Mouse (Mus musculus): Measurements from ENCODE around the gene Med27.

The Med27 gene

DNA sequence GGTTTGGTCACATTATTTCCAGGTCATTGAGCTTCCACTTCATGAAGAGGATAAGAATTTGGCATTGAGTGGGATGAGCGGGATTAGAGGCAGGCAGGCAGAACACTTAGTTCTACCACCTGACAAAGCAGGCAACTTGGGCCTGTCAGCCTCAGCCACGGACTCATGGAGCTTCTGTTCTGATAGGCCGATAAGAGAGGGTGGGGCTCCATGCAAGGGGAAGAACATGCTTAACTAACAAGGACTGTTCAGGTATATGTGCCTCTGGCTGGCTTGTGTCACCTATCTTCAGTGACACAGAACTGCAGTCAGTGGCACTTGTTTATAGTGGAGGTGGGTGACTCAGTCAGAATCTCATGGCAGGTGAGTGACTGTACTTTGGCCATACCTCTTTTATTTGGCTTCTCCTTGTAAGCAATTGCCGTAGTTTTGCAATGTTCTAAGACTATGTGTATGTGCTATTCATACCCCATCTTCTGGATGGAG lies 126.4 kb downstream of the Med27 start:
- no peak for DNase-seq (ENCODE audit: low spot score)

DNA sequence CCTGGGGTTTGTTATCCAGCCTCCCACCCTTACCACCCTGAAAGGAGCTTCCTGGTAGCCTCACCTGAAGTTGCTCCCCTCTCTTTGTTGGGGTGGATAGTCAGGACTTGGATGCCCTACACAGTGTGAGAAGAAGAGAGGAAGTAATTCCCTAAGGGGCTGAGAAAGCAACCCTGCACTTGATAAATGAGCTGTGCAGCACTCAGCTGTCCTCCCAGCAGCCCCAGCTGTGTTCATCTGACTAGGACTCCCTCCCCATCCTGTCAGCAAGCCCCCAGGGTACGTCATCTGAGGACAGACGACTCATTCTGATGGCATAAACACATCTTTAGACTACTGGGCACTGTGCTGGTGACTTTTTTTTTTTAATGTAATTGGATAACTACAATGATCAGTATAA lies 127.3 kb downstream of the Med27 start:
- no peak for DNase-seq (ENCODE audit: low spot score)

DNA sequence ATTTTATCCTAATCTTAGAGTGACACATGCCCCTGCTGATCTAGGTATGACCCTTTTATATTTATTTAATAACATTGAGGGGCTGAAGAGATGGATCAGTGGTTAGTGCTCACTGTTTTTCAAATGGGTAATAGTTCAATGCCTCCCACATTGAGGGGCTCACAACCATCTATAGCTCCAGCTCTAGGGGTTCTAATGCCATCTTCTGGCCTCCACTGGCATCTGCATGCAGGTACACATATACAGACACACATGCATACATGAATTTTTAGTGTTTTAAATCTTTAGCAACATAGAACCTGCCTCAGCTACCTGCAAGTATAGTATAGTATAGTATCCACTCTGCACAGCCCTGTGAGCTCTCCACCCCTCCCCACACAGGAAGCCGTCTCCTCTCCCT lies 130.1 kb downstream of the Med27 start:
- DNase-seq (ENCODE audit: low spot score): no peak

DNA sequence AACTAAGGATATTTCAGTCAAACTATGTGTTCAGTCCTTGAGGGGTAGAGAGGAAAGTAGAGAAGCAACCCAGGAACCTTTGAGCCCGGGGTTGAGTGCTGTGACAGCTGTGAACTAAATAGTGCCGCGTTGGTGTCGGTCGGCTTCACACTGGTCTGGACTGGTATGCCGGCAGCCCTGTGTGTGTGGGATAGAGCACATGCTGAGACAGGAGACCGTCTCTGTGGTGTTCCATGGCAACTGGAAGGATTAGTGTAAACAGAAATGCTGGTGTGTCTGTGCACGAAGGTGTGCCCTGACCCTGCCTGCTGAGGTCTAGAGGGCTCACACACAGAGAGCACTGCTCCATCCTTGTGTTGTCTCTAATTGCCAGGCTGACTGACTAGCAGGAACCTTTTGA lies 135.2 kb downstream of the Med27 start:
- no peak for DNase-seq (ENCODE audit: low spot score)

DNA sequence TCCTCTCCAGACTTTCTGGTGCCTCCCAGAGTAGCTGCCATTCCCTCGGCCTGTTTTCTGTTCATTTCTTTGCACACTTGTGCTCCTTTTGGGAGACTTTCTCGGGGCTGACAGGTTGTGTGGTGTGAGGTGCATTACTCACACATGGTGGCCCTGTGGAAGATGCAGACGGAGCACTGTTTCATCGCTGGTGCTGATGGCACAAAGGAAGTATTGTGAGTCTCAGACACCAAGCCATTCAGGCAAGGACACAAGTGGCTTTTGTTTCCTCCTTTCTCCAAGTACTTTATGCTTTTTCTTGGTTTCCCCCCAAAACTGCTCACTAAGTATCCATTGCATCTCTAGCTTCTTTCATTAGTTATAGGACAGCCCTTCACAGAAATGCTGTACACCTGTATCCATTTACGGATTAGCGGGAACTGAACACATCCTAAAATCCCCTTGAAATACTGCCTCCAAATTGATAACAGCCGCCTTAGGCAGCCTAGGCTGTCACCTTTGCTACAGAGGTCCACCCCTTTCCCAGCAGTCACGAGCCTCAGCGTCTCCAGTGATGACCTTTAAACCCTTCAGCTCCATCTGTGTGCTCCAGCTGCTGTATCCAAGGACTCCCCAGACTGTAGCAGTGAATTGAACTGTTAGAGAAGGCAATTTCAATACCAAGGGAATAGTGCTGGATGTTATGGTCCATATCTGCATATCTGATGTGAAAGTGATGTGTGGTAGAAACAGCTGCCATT lies 136.5 kb downstream of the Med27 start:
- DNase-seq (ENCODE audit: low spot score): no peak

DNA sequence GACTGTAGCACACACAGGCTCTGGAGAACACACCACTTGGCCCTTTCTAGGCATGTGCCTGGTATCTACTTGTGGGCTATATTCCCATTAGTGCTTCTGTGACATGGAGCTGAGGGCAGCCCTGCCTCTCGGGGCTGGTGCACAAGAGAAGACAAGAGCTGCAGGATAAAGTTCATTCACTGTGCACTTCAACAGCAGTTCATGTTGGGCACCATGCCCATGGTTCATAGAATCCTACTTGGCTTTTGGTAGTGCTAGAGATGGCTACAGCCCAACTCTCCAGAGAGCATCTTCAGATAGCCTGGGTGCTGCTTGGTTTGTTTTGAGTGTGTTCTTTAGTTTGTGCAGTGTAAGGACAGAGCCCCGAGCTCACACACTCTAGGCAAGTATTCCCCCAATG lies 138.9 kb downstream of the Med27 start:
- DNase-seq (ENCODE audit: low spot score): no peak

DNA sequence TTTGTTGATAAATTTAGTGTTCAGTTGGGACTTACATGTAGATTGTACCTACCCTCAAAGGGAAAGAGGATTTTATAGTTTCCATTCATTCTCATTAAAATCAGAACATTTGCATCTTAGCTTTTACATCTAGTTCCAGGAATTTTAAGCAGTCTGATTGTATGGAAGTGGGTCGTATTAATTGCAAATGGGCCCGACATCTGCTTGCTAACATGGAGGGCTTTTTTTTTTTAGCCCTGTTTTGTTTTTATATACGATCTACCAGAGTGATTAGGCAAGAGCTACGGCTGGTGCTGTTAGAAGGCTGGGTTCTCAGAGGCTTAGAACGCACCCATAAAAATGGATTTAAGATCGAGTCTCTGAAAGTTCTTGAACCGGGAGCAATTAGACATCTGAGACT lies 139.9 kb downstream of the Med27 start:
- no peak for DNase-seq (ENCODE audit: low spot score)

DNA sequence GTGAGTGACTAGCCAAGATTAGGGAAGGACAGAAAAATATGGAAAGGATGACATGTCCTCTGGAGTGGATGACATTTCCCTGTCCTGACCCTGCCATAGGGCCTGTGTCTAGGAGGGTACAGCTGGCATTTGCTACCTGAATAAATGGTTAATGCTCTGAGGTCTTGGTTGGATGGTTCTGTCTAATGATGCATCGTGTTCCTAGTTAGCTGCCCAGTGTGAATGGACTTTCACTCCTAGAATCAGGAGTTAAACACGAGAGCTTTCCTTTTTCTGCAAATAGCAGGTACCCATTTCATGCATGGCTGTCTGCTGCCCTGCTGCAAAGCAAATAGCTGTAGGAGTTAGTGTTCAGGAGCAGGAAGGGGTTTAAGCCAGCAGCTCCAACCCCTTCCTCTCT lies 141.0 kb downstream of the Med27 start:
- DNase-seq (ENCODE audit: low spot score): no peak

DNA sequence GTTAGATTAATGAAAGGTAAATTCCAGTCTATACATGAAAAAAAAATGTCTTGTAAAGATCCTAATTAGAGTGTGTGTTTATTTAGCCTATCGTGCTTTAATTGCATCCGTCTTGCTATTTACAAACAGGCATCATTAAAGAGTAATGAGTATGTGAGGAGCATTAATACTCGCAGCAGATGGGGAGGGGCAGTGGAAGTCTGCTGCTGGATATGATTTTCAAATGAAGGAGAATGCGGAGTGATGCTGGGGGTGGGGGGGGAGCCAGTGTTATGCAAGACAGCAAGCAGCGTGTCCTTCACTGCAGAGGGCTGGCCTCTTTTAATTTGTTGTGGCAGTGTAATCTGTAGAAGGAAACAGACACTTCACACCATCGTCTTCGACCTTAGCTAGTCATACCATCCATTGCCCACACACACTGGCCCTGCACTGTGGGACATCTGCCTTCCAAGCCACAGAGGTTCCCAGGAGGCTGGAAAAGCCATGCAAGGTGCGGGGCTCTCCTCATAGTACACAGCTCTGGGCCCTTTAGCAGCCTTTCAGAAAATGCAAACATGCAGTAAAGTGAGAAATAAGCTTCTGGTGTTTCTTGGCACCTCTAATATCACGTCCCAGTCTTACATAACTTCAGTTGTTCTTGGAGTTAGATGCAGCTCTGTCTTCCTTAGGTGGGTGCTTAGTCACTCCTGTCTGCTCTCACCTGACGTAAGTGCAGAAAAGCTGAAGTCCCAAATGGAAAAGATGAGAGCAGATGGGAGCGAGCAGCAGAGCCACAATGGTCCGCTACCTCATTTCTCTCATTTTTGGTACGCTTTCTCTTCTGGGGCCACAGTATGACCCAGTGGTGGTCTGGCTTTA lies 142.0 kb downstream of the Med27 start:
- no peak for DNase-seq (ENCODE audit: low spot score)

DNA sequence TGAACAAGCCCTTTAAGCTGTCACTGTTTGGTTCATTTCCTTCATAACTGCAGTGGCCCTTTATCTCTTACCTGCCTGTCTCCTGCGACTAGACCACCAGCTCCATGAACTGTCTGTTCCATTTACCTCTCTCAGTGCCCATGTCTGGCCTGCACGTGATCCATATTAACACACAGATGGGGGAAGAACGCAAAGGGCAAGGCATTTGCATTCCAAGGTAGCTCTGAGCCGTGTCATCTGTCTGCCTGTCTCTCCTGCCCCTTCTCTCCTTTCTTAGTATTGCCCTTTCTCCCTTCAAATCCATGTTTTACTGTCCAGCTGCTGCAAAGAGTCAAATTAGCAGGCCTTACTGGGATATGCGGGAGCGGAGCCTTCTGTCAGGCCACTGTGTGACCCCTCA lies 145.0 kb downstream of the Med27 start:
- no peak for DNase-seq (ENCODE audit: low spot score)

DNA sequence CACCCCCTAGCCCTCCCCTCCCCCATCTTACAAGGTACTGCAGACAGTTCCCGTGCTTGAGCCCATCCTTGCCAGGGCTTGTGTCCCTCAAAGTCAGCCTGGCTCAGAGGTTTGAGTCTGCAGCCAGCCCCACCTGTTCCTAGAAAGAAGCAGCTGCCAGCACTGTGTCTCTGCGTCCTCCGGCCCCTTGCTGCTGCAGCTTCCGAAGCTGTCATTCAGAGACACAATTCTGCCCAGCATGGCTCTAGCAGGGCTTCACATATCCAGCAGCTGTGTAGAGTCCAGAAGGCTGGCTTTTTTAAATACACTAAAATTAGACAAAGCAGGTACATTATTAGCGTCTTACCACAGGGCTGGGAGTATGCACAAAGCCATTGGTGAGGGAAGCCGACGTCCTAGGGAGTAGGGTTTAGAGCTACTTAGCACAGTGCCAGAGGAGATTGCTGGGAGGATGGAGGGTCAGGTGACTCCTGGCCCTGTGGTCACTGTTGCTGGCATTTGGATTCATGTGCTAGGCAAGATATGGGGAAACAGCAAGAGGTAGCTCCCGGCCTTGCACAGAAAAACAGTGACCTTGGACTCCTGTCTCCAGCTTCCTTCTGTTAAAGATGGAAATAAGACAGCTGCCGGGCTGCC lies 146.9 kb downstream of the Med27 start:
- no peak for DNase-seq (ENCODE audit: low spot score)

DNA sequence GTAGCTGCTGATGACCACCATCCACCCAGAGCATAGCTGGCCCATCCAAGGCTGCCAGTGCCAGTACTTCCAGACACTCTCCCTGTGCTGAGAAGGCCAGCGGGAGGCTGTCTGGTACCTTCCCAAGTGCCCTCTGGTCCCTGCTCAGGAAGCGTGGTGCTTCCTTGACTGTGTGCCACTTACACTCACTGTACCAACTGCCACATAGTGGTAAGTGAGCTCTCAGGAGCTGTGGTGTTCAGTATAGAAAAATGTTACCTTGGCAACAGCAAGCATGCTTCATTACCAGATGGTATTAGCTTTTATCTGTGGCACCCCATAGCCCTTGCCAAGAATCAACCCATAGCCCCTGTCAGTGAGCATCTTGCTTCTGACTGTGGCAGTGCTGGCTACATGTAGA lies 148.7 kb downstream of the Med27 start:
- no peak for DNase-seq (ENCODE audit: low spot score)

DNA sequence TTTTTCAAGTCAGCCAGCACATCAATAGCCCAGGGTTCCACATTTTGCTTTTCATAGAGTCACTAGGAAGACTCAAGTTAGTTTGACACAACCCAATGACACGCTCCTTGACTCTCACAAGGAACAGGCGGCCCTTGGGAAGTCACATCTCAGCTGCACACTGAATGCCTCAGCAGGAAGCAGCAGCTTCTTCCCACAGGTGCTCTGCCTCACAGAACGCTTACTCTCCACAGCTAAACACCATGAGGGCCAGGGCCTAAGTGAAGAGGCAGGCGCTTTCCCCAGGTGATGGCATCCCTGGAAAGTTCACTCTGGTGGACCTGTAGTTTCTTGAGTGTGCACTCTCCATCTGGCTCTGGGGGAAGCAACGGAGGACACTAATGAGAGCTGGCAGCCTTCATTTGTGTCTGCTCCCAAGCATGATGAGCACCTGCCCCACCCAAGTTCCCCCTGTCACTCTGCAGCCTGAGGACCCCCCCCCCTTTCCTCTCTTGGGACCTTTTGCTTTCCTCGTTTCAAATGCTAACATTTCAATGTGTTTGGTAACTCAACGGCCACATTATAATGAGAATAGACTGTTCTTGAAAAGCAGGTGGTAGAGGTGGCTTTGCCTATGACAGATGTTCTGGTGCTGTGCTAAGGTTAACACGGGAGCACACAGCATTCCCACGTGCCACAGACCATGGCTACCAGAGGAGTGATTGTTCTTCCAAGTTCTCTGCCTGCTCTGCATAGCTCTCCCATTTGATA lies 154.2 kb downstream of the Med27 start:
- no peak for DNase-seq (ENCODE audit: low spot score)

DNA sequence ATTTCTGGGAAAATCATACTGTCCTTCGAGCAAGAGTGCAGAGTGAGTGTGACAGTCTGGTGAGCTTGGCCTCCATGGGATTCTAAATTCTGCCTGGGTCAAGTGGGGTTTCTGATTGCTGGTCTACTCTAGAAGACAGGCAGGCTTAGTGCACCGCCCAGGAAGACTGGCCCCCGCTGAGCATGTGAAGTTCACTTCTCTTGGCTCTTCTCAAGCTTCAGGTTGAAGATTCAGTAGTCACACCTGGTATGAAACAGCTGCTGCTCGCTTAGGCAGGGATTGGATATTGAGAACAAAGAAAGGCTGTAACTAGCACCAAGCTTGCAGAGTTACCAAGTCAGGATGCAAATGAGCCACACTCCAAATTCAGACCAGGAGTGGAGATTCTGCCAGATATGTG lies 154.8 kb downstream of the Med27 start:
- DNase-seq (ENCODE audit: low spot score): no peak

DNA sequence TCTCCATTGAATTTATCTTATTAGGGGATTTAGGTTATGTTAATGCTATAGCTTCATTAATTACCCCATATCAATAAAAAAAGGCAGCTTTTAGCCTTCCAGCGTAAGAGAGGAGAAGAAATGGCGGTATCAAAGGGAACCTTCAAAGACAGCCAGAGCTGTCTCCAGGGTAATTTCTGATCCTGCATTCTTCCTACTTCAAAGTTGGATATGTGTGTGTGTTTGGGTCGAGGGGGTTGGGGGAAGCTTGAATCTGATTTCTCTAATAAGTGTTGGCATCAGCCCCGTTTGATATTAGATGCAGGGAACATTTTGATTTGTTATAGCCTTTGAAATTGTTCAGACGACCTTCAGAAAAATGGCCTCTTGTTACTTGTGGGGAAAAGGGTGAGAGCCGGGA lies 158.2 kb downstream of the Med27 start:
- DNase-seq (ENCODE audit: low spot score): no peak

DNA sequence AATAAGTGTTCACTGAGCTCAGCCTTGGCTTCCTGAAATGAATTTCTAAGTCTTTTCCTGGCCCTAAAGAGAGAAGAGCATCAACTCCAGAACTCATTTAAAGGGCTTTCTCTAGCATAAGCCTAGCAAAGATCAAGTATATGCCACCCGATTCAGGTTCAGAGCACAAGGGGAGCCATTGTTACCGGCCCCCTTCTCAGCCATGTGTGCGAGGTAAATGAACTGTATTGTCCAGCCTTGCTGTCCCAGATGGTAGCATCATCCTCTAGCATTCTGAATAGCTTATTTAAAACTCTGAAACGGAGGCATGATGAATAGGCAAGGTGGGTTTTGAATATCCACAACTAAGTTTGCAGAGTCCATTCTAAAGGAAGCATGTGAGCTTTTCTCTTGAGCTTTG lies 159.8 kb downstream of the Med27 start:
- DNase-seq (ENCODE audit: low spot score): no peak

DNA sequence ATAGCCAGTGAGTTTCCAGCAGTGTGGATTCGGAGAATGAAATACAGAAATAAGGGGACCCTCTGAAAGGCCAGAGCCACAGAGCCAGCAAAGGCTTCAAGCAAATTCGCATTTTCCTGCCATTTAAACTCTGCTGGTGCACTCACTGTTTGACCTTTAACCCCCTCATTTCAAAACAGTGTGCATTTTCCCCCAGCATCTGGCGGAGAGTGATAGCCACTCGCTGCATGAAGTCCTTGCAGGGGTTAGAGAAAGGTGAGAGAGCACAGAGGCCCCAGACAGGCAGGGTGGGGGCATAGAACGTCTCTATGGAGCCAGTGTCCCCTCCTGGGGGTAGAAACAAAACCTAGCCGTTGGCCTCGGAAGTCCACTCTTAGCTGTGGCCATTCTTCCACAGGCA lies 166.5 kb downstream of the Med27 start:
- no peak for DNase-seq (ENCODE audit: low spot score)

DNA sequence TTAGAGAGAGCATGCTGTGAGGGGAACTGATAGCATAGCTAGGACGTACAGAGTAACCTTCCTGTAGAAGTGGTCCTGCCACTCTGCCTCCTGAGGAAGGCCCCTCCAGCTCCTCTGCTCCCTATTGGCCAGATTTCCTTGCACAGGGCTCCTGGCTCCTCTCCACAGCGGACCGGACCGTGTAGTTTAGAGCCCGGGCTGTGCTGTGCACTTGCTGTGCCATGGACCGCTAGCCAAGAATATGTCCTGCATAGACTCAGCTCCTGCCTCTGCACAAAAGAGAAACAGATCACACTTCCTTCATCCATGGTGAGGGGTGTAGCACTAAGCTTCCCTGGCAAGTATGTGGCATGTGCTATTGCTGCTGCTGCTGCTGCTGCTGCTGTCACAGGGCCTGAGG lies 168.2 kb downstream of the Med27 start:
- no peak for DNase-seq (ENCODE audit: low spot score)

DNA sequence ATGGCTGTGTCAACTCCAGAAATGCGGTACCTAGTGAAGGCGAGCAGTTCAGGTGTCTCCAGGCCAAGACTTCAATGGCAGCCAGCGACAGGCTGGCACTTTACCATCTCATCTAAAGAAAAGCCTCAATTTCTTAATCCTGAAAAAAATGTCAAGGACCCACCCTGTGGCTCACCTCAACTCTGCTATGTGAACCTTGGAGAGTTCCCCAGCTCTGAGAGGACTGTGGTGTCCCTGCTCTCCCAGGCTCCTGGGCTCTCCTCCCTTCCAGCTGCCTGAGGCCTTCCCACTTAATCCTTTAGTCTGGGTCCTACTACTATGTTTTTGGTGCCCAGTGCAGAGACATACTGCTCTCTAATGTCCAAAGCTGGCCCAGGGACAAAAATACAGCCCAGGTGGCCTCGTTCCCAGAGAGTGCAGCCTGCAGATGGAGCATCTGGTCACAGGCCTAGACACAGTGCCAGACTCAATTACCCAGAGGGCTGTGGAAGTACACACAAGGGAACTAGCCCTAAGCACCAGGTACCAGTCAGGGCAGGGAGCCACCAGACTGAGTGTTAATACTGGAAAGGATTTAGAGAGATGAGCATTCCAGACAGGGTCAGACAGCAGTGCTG lies 169.3 kb downstream of the Med27 start:
- no peak for DNase-seq (ENCODE audit: low spot score)

DNA sequence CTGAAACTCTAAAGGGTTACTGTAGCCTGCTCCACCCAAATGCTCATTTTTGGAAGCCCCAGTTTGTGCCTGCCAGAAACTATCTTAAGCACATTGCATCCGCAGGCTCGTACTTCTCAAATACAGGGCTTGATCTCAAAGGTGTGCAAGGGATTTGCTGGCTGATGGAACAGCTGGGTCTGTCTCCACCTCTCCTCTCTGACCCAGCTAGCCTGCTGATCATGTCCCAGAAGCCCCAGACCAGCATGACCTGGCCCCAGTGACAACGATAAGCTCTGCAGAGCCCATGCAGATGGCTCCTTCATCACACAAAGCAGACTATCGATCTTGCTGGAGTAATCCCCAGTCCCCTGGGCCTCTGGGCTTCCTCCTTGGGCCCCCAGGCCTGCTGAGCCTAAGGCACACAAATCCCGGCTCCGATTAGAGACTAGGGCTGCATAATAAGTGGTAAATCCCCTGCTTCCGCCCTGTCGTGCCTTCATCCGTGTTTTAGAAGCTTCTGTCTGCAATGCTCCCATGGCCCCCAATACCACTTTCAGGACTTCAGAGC lies 170.1 kb downstream of the Med27 start:
- no peak for DNase-seq (ENCODE audit: low spot score)

DNA sequence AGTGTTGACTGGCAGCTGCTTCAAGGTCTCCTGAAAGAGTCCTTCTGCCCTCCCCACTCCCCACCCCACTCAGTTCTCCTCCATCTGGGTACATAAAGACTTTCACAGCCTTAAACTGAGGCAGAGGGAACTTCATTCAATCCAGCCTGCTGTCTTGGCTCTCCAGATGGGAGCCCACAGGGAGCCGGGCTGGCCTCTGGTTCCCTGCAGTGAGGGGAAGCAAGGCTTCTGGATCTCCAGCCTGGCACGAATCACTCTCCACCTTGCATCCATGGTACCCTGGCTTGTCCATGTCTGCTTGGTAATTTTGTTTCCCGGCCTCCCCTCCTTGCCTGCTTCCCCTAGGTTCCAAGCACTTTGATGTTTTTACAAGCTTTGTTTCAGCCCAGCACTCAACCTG lies 172.8 kb downstream of the Med27 start:
- no peak for DNase-seq (ENCODE audit: low spot score)

DNA sequence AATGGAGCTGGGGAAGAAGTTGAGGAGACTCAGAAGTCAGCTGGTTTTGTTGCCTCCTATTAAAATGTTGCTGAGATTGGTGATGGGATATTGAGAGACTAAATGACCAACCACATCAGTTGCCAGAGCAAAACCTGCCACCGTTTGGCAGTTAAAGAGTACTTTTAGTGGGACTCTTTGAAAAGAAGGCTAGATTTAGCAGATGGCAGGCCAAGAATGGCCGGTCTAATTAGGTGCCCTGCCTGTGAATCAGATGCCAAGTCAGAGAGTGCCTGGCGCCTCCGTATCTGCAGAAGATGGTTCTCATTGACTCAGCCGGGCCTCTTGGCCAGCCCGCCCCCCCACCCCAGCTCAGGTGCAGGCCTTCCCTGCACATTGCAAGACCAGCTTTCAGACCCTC lies 173.6 kb downstream of the Med27 start:
- no peak for DNase-seq (ENCODE audit: low spot score)
